Mouse (Mus musculus): ENCODE data around the gene Lmtk3. TPM values are rescaled to one million over a fixed set of nuclear protein-coding genes. Genes with fewer than 3 reads are reported as not detected.
A peak's percentile ranks its signal among the peaks of the same experiment; 100 is the strongest.

Gene Lmtk3
- polyA plus RNA-seq (2015; fragmentation: Nextera tagmentation; extraction: Ambion mirVana), result 22.8 and 24.0 TPM in 2 replicates

- Histone ChIP-seq H3K27ac (peak within 1 kb of the TSS; percentile 99), H3K9ac (replicated peaks) (peak within 1 kb of the TSS; percentile 94), H3K27me3 (no peaks in the 10 kb centered on the region), H3K4me1 (replicated peaks) (peaks cover 44% of the 10 kb centered on the region), H3K9me3 (no peaks in the 10 kb centered on the region), H3K36me3 (peaks cover 17% of the 10 kb centered on the region), H3K4me3 (replicated peaks) (peak within 1 kb of the TSS; percentile 77), H3K4me2 (replicated peaks) (peak within 1 kb of the TSS; percentile 93)
- WGBS, result under 1% methylated on average over 38 of the region's 38 CpGs
- ATAC-seq, result peak; percentile 64
These were observed at the start of gene Lmtk3 for GRCm38 (mm10) chr7:45783511-45784091. TSS of gene Lmtk3 (plus strand) at chr7:45783738.

GRCm38 (mm10) chr7:45739162-45739763 is 44.3 kb upstream of the Lmtk3 start:
- H3K27ac ChIP-seq, result no peak overlapping the region
- 7% methylated on average over 9 of the region's 9 CpGs for WGBS

GRCm38 (mm10) chr7:45739820-45740219 is 43.7 kb upstream of the Lmtk3 start:
- ATAC-seq, result peak; percentile 38
- Histone ChIP-seq H3K27me3 (peaks cover 19% of the 10 kb centered on the region), H3K4me3 (replicated peaks) (no peak overlapping the region), H3K4me2 (replicated peaks) (no peak overlapping the region), H3K27ac (no peak overlapping the region), H3K36me3 (no peaks in the 10 kb centered on the region), H3K4me1 (replicated peaks) (no peaks in the 10 kb centered on the region), H3K9me3 (no peaks in the 10 kb centered on the region), H3K9ac (replicated peaks) (no peak overlapping the region)
- WGBS, result 67% methylated on average over 10 of the region's 10 CpGs

More at GRCm38 (mm10) chr7:45739162-45739763, 44.3 kb upstream of the Lmtk3 start:
- peaks cover 19% of the 10 kb centered on the region for H3K27me3 ChIP-seq
- no peak overlapping the region for H3K9ac ChIP-seq (replicated peaks)
- peak; percentile 92 for ATAC-seq
- no peak overlapping the region for H3K4me2 ChIP-seq (replicated peaks)
- H3K36me3 ChIP-seq, result no peaks in the 10 kb centered on the region
- H3K4me1 ChIP-seq (replicated peaks), result no peaks in the 10 kb centered on the region
- H3K9me3 ChIP-seq, result no peaks in the 10 kb centered on the region
- H3K4me3 ChIP-seq (replicated peaks), result no peak overlapping the region

DNA sequence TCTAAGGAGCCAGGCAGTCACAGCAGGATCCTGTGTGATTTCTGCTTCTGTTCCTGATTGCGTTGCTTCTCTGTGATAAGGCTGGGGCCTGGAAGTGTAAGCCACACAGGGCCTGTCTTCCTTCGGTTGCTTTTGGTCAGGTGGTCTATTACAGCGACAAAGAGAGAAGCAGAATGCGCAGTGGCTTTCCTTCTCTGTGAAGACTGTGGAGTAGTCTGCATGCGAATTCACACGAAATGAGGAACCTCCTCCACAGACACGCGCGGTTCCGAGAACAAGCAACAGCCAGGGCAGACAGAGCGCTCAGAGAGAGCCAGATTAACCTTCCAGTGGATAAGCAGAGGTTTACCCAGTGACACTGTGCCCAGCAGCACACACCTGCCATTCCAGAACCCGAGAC is 42.2 kb upstream of the Lmtk3 start:
- Histone ChIP-seq H3K9me3 (no peaks in the 10 kb centered on the region), H3K27ac (no peak overlapping the region), H3K4me1 (replicated peaks) (no peaks in the 10 kb centered on the region), H3K36me3 (no peaks in the 10 kb centered on the region), H3K9ac (replicated peaks) (no peak overlapping the region), H3K4me3 (replicated peaks) (no peak overlapping the region), H3K4me2 (replicated peaks) (no peak overlapping the region), H3K27me3 (peaks cover 19% of the 10 kb centered on the region)
- WGBS, result 87% methylated on average over 12 of the region's 12 CpGs
- no peak for ATAC-seq

GRCm38 (mm10) chr7:45741777-45742176 is 41.8 kb upstream of the Lmtk3 start:
- Histone ChIP-seq H3K4me2 (replicated peaks) (0 out of 2 replicates have a peak overlapping the region, but pooled peaks have one; percentile 0), H3K4me1 (replicated peaks) (no peaks in the 10 kb centered on the region), H3K36me3 (no peaks in the 10 kb centered on the region), H3K9me3 (no peaks in the 10 kb centered on the region), H3K4me3 (replicated peaks) (no peak overlapping the region), H3K27me3 (peaks cover 19% of the 10 kb centered on the region), H3K27ac (no peak overlapping the region), H3K9ac (replicated peaks) (no peak overlapping the region)
- WGBS, result 33% methylated on average over 11 of the region's 11 CpGs
- ATAC-seq, result no peak

GRCm38 (mm10) chr7:45742338-45742737 is 41.2 kb upstream of the Lmtk3 start:
- Histone ChIP-seq H3K27me3 (peaks cover 19% of the 10 kb centered on the region), H3K36me3 (no peaks in the 10 kb centered on the region), H3K9ac (replicated peaks) (no peak overlapping the region), H3K9me3 (no peaks in the 10 kb centered on the region), H3K4me3 (replicated peaks) (no peak overlapping the region), H3K4me1 (replicated peaks) (no peaks in the 10 kb centered on the region), H3K27ac (no peak overlapping the region), H3K4me2 (replicated peaks) (0 out of 2 replicates have a peak overlapping the region, but pooled peaks have one; percentile 0)
- 29% methylated on average over 19 of the region's 19 CpGs for WGBS
- no peak for ATAC-seq

DNA sequence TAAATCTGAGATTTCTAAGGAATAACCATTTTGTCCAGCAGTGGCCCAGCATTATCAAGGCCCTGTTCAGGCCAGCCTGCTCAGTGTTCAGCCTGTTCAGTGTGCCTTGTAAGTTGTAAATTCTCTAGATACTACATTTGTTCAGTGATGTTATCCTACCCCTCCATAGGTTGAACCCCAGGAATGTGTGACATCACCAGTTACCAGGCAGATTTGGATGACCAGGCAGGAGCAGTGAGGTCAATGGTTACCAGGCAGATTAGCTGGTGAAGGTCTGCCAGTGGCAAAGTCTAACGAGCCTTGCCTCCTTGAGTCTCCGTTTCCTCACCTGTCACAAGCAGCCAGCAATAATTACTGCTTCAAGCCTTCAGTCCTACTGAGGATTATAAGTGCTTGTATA is 39.2 kb upstream of the Lmtk3 start:
- no peak overlapping the region for H3K9ac ChIP-seq (replicated peaks)
- no peak overlapping the region for H3K27ac ChIP-seq
- 28% methylated on average over 2 of the region's 2 CpGs for WGBS
- H3K4me1 ChIP-seq (replicated peaks), result peaks cover 3% of the 10 kb centered on the region
- no peaks in the 10 kb centered on the region for H3K9me3 ChIP-seq
- peaks cover 19% of the 10 kb centered on the region for H3K27me3 ChIP-seq
- H3K4me2 ChIP-seq (replicated peaks), result no peak overlapping the region
- no peaks in the 10 kb centered on the region for H3K36me3 ChIP-seq
- ATAC-seq, result no peak
- H3K4me3 ChIP-seq (replicated peaks), result no peak overlapping the region

DNA sequence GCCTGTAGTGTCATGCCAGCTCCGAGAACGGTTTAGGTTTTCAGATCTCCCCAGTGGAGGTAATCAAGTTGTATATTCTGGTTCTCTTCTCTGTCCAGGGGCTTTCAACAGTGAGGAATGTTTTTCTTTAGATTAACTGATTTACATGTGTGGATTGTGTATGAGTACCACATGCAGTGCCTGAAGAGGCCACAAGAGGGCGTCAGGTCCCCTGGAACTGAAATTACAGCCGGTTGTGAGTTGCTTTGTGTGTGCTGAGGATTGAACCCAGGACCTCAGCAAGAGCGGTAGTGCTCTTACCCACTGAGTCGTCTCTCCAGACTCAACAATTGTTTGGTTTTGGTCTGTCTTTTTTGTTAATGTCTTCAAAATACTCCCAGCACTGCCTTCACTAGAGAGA is 37.0 kb upstream of the Lmtk3 start:
- Histone ChIP-seq H3K9ac (replicated peaks) (no peak overlapping the region), H3K9me3 (no peaks in the 10 kb centered on the region), H3K4me1 (replicated peaks) (peaks cover 7% of the 10 kb centered on the region), H3K27me3 (peaks cover 11% of the 10 kb centered on the region), H3K27ac (no peak overlapping the region), H3K36me3 (no peaks in the 10 kb centered on the region), H3K4me2 (replicated peaks) (no peak overlapping the region), H3K4me3 (replicated peaks) (no peak overlapping the region)
- WGBS, result 64% methylated on average over 6 of the region's 6 CpGs
- ATAC-seq, result no peak

- no peaks in the 10 kb centered on the region for H3K9me3 ChIP-seq
- peaks cover 7% of the 10 kb centered on the region for H3K4me1 ChIP-seq (replicated peaks)
- H3K27ac ChIP-seq, result no peak overlapping the region
- no peak overlapping the region for H3K9ac ChIP-seq (replicated peaks)
- no peak overlapping the region for H3K4me3 ChIP-seq (replicated peaks)
- ATAC-seq, result no peak
- H3K27me3 ChIP-seq, result peaks cover 2% of the 10 kb centered on the region; the same call in 1 of the 2 replicates
- no peak overlapping the region for H3K4me2 ChIP-seq (replicated peaks)
- H3K36me3 ChIP-seq, result no peaks in the 10 kb centered on the region
- 78% methylated on average over 5 of the region's 5 CpGs for WGBS
These were observed 36.1 kb upstream of the Lmtk3 start for GRCm38 (mm10) chr7:45747450-45747849.

GRCm38 (mm10) chr7:45748110-45748509 is 35.4 kb upstream of the Lmtk3 start:
- Histone ChIP-seq H3K9me3 (no peaks in the 10 kb centered on the region), H3K27me3 (no peaks in the 10 kb centered on the region), H3K4me3 (replicated peaks) (no peak overlapping the region), H3K4me1 (replicated peaks) (peaks cover 7% of the 10 kb centered on the region), H3K4me2 (replicated peaks) (no peak overlapping the region), H3K36me3 (no peaks in the 10 kb centered on the region), H3K9ac (replicated peaks) (no peak overlapping the region), H3K27ac (no peak overlapping the region; the same call in 1 of the 2 replicates)
- no peak for ATAC-seq
- WGBS, result 86% methylated on average over 7 of the region's 7 CpGs

GRCm38 (mm10) chr7:45749401-45749800 is 34.1 kb upstream of the Lmtk3 start:
- Histone ChIP-seq H3K4me3 (replicated peaks) (no peak overlapping the region), H3K9ac (replicated peaks) (peak overlapping the region; percentile 36; the same call in 1 of the 2 replicates), H3K27me3 (no peaks in the 10 kb centered on the region), H3K36me3 (no peaks in the 10 kb centered on the region), H3K27ac (no peak overlapping the region), H3K4me1 (replicated peaks) (peaks cover 7% of the 10 kb centered on the region), H3K9me3 (no peaks in the 10 kb centered on the region), H3K4me2 (replicated peaks) (no peak overlapping the region)
- WGBS, result 61% methylated on average over 8 of the region's 10 CpGs
- ATAC-seq, result no peak

GRCm38 (mm10) chr7:45750162-45750561 is 33.4 kb upstream of the Lmtk3 start:
- Histone ChIP-seq H3K27ac (no peak overlapping the region), H3K9ac (replicated peaks) (no peak overlapping the region), H3K4me3 (replicated peaks) (no peak overlapping the region), H3K27me3 (no peaks in the 10 kb centered on the region), H3K9me3 (no peaks in the 10 kb centered on the region), H3K4me1 (replicated peaks) (peaks cover 7% of the 10 kb centered on the region), H3K36me3 (no peaks in the 10 kb centered on the region), H3K4me2 (replicated peaks) (no peak overlapping the region)
- no peak for ATAC-seq
- 83% methylated on average over 9 of the region's 9 CpGs for WGBS
